Mouse (Mus musculus): Measurements from ENCODE around the gene Wdr20.

GRCm38 (mm10) chr12:110711270-110711669 is 26.5 kb upstream of the Wdr20 start:
- TF ChIP-seq CTCF (IDR thresholded peaks at IDR 0.05; ENCODE audit: low read depth): no peak
- no peak for TF ChIP-seq EP300 (IDR thresholded peaks at IDR 0.05; ENCODE audit: low read depth)
